Mouse (Mus musculus) stomach, postnatal 0 days (tissue): ENCODE measurements around the gene H2-DMa.

Experiments used
- CTCF ChIP-seq: IDR thresholded peaks from 2 replicates; pipeline ENCODE4 v1.5.1; 2016; ENCODE audit warnings: antibody characterized with exemption, low read depth, mild to moderate bottlenecking, moderate library complexity
- EP300 ChIP-seq: optimal IDR thresholded peaks from 2 replicates; pipeline ENCODE3; 2016; ENCODE audit warnings: antibody characterized with exemption

DNA sequence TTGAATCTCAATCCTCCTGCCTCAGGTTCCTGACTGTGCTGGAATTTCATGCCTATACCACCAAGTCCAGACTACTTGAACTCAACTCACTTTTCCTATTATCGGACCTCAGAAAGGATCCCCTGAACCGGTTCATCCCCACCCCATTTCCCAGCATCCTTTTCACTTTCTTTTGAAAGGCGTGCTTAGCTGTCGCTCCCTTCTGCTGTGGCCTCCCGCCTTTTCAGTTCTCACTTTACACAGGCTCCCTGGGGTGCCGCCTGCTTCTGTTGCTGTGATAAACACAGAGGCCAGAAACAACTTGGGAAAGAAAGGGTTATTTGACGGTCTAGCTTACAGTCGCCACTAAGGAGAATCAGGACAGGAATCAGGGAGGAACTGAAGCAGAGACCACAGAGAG lies 36.2 kb upstream of the H2-DMa start:
- TF ChIP-seq EP300 (no peak), CTCF (no peak)
